Mouse (Mus musculus): ENCODE results near the gene Sh2d5. TPM values are rescaled to one million over a fixed set of nuclear protein-coding genes. Genes with fewer than 3 reads are reported as not detected.

Gene Sh2d5
- under 1 TPM in 1 of 2 experiments, not detected in 1; 0.25 TPM for total RNA-seq (2021)

DNA sequence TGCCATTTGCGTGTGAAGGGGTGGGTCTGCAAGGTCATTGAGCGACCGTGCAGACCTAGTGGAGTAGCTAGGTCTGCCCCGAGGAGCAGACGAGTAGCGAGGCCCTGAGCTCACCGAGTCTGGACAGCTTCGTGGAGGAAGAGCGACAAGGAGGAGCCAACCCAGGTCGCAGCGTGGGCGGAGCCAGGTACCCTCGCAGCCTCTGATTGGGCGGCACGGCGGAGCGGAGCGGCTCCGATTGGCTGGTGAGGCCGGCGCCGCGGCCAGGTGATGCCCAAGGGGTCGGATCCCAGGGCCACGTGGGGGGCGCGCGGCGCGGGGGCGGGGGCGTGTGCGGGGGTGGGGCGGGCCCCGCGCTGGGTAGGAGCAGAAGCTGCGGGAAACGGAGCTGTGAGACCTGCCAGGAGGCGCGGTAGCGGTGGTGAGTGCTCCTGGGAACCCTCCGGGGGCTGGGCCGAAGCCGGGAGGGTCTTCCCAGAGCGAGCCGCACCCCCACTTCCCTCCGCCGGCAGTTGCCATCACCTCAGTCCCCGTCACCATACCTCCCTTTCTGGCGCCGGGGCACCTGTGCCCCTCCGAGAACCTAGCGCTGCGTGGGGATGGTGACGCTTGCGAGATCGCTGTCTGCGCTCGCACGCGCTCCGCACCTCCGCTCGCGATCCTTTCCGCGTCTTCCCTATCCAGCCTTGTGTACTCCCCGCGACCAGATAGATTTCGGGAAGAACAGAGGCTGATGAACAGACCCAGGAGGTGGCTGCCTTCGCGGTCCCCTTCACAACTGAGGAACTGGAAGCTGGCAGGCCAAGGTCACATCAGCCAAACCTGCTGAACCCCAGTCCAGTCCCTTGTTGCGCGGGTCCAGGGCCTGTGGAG, at the start of gene Sh2d5, which contains the start of gene Kif17:
Gene Sh2d5, plus strand, starts transcription at position 316 of the 873 bp plus-strand sequence.
Gene Kif17, plus strand, starts transcription at position 348 of the 873 bp plus-strand sequence.
- DNase-seq (ENCODE audit: low spot score), result peak; percentile 19

DNA sequence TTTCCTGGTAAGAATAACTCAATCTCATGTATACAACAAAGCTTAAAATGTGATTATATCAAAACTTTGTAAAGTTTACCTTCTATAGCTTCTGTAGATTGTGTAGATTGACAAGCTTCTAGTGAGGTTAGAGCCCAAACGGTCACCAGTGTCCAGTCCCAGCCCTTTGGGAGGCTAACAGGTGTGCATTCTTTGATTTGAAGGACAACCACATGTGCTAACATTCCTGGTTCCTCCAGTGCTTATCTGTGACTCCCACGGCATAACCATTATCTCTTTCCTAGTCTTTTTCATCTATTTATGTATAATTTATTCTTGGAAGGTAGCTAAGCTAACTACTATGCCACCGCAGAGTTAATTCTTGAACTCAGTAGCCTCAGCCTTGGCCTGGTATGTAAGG, 49.4 kb upstream of the Sh2d5 start:
- intact Hi-C loops (cut with DNase I), result no loop called here
- no peak for DNase-seq (ENCODE audit: low spot score)

More for the DNA sequence above, at the start of gene Sh2d5, which contains the start of gene Kif17:
- intact Hi-C loops (cut with DNase I), result no loop called here

DNA sequence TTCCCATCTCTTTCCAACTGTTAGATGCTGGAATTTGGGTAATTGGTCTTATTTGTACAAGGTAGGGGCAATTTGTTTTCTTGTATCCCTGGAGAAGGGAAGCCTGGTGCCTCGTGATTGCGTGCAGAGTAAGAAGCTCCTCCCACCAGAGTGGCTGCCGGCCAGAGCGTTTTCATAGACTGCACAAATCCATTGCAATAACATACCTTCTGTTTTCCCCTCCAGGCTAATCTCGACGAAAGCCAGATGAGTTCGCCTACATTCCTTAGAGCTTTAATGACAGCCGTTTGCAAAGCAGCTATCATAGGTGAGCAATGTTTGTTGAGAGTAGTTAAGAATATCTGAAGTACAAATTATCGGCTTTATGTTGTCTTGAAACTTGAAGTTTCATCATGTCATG, 48.5 kb upstream of the Sh2d5 start:
- no peak for DNase-seq (ENCODE audit: low spot score)
- intact Hi-C loops (cut with DNase I), result no loop called here

DNA sequence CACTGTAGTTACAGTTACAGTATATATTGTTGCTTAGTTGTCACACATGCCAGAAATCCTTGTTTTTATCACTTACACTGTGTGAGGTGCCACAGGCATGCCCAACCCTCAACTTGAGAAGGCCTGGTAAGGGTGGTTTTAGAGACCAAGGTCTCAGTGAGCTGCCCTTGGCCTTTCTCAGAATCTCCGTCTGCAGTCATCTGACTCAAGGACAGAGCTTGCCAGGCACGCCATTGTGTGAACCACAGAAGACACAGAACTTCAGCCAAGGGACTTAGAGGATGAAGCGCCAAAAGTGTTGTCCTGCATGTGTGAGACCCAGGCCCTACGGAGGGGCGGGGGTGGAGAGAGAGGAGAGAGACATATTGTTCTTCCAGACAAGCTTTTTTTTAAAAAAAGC, 40.1 kb upstream of the Sh2d5 start:
- DNase-seq (ENCODE audit: low spot score), result no peak
- intact Hi-C loops (cut with DNase I), result no loop called here

DNA sequence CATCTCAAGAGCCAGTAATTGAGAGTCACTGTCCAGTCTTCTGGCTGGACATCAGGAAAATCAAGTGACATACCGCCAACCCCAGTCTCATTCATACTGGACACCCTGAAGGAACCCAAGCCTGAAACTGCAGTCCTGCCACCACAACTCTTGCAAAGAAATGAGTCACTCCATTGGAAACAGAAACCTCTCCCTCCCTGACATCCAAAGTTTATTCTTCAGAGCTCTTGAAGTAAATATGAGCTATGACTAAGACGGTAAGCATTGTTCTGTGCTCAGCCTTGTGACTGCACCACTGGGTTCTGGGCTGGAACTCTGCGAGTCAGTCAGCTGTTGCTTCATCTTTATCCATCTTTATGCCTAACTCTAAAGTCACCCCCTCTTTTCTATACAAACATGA, 36.3 kb upstream of the Sh2d5 start:
- intact Hi-C loops (cut with DNase I), result no loop called here

DNA sequence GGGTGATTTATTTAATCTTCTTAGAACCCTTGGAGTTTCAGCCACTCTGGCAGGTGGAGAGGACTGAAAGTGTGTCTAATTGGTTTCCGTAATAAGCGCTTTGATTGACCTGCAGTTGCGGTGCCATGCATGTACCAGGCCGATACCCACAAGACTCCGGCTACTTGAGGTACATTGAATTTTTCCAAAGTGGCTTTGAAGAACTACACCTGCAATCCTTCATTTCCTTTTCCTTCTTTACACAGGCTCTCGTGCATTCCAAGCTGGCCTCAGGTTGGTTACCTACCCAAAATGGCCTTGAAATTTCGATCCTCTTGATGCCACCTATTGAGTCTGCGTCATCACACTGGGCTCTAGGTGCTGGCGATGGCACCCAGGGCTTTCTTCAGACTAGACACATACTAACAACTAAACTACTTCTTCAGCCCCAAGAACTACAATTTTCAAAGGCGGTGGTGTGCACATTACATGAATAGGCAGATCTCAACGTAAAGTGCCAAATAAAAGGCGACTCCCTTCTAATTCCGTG, 34.5 kb upstream of the Sh2d5 start:
- no peak for DNase-seq (ENCODE audit: low spot score)
- intact Hi-C loops (cut with DNase I), result no loop called here

More for the DNA sequence above, 36.3 kb upstream of the Sh2d5 start:
- DNase-seq (ENCODE audit: low spot score), result no peak

DNA sequence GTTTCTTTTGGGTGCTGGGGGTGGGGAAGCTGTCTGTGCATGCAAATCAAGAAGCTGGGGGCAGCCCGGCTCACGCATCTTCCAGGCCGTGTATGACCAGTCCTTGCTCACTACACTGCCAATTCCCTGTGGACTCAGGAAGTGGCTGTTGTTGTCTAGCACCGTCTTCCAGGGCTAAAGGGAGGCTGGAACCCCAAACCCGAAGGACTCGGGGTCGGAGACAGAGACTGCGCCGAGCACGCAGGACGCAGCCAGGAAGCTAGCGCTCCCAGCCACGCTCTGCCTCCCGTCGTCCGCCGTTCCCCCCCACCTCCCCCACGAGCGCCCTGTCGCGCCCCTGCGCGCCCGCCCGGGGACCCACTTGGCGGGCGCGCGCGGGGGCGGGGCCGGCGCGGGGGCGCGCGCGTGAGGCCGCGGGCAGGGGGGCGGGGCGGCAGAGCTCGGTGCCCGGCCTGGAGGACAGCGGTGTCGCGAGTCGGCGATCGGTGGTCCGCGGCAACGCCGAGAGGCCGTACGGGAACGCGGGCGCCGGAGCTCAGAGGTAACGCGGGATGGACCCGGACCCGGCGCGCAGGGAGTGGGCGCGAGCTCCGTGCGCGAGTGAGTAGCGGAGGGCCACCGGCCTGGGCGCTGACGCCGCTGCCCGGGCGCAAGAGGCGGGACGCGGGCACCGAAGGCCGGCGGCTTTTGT, 33.9 kb upstream of the Sh2d5 start, which contains the start of gene Hp1bp3:
Gene Hp1bp3, plus strand, starts transcription at position 97 of the 691 bp plus-strand sequence.
- DNase-seq (ENCODE audit: low spot score), result peak; percentile 72
- intact Hi-C loops (cut with DNase I), result no loop called here

DNA sequence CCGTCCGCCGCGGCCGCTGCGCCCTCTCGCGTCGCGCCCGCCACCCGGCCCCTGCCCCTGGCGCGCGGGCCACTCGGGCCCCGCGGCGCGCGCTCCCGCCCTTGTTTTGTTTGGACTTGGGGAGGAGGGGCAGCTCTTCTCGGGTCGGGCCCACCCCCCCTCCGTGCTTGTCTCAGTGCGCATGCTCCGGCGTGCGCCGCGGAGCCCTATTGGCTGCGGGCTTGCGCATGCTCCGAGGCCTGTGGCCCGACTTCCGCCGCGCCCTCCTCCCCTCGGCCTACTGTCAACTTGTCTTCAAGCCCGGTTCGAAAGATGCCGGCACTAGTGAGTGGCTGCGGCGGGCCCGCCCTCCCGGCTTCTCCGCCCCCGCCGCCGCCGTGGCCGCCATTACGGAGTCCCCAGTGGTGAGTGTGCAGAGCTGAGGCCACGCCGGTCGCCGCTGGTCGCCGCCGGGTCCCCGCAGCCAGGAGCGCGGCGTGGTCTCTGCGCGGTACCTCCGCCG, 33.3 kb upstream of the Sh2d5 start:
- intact Hi-C loops (cut with DNase I), result no loop called here
- DNase-seq (ENCODE audit: low spot score), result peak; percentile 97

DNA sequence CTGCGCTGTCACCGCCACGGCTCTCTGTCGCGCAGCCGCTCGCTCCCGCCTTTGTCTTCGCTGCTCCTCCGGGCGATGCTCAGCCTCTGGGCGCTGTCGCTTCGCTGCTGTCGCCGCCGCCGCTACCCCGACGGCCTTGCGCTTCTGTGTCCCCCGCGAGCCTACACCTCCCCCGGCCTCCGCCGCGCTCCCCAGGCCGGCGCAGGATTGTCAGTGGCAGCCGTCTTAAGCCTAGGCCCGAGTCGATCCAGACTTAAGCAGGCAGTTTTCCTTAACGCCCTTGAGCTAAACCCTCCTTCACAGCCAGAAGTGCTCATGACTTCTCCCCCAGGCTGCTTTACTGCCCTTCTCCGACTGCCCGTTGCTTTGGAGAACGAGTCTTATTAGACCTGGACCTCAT, 32.8 kb upstream of the Sh2d5 start:
- intact Hi-C loops (cut with DNase I), result no loop called here
- DNase-seq (ENCODE audit: low spot score), result no peak

DNA sequence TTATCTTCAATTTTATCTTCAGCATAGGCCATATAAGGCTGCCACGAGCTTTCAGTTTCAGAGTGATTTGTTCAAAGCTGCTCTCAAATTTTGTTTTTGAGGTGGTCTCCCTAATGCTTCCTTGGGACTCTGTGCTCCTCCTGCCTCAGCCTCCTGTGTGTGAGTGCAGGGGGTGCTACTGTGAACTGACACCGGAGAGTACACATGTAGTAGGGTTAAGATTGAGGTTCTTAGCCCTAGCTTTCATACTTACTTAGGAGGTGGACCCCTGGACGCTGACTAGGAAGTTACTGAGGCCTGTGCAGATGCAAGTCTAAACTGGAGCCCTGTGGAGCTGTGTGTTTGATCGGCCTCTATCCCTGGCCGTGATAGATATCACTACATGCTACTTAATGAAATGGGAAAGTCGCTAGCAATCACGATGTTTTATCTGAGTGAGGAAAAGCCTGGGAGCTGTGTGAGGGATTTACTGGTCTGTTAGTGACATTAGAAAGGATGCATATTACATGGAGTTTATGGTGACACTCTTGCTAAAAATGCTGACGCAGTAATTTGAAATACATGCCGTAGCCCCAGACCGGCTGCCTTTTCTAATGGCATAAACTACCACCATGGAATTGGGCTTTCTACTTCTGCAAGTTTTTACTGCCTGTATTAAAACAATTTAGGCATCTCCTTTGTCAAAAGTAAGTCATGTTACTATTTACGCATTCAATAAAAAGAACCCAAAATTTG, 32.1 kb upstream of the Sh2d5 start:
- intact Hi-C loops (cut with DNase I), result no loop called here
- DNase-seq (ENCODE audit: low spot score), result no peak

DNA sequence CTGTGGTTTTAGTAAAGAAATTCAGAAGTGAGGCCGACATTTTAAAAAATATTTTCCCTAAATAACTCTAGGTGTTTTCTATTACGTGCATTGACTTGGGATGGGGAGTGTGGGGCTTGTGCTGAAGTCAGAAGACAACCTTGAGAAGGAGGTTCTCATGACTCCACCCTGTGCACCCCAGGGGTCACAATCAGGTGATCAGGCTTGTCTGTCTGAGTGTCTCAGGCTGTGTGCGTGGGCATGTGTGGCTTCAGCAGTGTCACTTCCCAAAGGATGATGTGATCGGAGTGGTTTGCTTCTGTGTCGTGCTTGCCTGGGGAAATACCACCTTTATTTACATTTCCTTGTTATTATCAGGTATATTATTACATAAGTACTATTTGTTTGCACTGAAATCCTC, 30.9 kb upstream of the Sh2d5 start:
- DNase-seq (ENCODE audit: low spot score), result no peak
- intact Hi-C loops (cut with DNase I), result no loop called here

DNA sequence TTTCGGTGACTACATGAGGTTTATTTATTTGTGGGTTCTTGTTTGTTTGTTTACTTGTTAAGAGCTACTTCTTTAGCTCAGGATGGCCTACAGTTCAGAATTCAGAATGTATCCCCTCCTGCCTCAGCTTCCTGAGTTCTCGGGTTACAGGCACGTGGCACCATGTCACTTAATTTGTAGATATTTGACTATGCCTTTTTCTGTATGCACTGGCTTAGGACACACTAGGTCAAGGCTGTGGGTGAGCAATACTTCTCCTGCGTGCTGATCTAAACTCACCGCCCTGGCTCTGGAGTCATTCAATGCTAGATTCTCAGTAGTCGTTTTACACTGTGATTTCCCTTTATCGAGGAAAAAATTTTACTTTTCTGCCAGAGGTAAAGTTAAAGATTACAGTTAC, 29.4 kb upstream of the Sh2d5 start:
- intact Hi-C loops (cut with DNase I), result no loop called here
- DNase-seq (ENCODE audit: low spot score), result no peak

DNA sequence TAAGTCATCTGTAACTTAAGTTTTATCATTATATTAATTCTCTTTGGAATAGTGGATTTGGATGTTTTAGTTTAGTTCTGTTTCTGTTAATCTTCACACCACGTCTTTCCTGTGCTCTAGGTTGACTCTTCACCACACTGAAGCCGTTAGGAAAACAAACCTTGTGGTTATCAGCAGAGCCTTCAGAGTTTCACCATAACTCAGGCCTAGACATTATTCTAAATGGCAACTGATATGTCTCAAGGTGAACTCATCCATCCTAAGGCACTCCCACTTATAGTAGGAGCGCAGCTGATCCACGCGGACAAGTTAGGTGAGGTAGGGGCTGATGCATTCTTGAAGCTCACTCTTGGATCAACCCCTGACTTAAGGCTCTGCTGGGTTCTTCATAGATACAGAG, 28.8 kb upstream of the Sh2d5 start:
- intact Hi-C loops (cut with DNase I), result no loop called here
- no peak for DNase-seq (ENCODE audit: low spot score)

DNA sequence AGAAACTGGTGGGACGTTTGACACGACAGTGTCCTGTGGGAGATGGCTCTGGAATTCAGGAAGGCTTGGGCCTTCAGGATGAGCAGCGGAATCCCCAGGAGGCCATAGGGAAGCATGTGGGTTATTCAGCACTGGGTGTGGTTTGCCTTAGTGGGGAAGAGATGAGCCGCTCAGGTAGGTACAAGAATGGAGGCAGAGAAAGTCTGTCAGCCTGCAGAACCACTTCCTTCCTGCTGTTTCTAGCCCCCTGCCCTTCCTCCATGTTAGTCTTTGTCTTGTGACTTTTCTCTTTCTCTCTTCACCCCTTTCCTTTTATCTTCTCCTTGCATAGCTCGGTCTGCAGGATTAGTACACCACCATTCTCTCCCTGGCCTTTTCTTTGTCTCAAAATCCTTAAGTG, 27.8 kb upstream of the Sh2d5 start:
- intact Hi-C loops (cut with DNase I), result no loop called here
- DNase-seq (ENCODE audit: low spot score), result no peak

DNA sequence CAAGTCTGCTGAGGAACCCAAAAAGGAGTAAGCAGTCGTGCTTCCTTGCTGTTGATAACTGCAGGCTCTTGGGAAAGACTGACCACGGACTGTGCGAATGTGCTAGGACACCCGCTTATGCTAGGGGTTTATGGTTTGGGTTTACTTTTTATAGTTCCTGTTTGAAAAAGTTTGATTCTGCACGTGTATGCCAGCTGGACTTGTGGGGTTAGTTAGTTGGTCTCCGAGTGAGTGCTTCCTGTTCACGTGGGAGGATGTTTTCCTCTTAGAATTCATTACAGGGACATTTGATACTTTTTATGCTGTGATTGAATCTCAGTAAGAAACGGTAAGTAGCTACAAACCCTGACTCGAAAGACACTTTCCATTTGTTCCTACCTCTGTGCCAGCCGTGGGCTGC, 26.6 kb upstream of the Sh2d5 start:
- DNase-seq (ENCODE audit: low spot score), result no peak
- intact Hi-C loops (cut with DNase I), result no loop called here

DNA sequence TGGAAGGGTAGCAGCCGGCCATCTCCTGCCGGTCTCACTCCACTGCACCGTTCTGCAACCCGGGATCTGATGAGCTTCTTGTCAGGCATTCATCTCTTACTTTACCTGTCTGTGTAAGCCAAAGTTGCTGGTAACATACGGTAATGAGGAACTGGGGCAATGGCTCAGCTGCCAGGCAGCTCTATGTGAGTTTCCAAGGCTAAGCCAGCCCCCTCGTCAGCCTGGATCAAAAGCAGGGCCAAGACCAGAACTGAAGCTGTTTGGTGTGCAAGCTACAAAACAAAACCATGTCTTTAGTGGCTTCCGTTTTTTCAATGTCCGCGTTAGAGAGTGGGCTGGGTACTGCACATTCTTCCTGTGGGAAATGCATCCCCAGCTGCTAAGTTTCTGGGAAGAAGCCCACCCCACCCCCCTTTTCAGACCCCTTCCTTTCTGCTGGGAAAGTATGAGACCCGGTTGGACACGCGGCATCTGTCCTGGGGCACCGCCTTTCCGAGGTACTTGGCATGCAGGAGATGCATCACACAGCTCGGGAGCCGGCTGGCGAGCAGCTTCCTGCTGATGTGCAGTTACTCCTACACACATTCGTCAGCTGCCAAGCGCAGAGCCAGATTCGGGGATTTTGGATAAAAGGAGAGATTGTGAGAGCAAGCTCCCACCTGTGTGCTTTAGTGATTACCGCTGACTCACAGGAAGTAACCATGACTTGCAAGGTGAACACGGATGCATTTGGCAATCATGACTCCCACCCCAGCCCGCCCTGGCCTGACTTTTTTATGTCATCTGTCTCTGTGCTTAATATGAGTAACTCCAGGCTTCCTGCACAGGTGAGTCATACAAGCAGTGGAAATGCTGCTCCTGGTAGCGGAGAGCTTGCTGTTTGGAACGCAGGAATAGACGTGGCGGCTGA, 3.2 kb upstream of the Sh2d5 start:
- intact Hi-C loops (cut with DNase I), result no loop called here
- no peak for DNase-seq (ENCODE audit: low spot score)

DNA sequence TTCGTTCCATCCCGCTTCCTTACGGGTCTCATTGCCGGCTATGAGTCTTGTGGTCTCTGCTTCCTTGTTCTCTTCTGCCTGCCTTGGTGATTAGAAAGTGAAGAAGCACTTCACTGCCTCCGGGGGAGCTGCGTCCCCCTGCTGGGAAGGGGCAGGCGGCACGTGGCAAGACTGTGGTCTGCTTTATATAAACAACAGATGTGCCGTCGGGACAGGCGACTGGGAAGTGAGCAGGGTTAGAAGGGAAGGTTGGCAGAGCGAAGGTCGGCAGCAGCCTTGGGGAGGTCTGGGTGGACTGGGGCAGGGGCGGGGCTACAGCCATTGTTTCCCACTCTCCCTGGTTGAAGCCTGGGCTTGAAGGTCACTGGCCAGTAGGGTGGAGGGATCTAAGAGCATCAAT, 1.6 kb downstream of the Sh2d5 start:
- intact Hi-C loops (cut with DNase I), result no loop called here
- DNase-seq (ENCODE audit: low spot score), result no peak

DNA sequence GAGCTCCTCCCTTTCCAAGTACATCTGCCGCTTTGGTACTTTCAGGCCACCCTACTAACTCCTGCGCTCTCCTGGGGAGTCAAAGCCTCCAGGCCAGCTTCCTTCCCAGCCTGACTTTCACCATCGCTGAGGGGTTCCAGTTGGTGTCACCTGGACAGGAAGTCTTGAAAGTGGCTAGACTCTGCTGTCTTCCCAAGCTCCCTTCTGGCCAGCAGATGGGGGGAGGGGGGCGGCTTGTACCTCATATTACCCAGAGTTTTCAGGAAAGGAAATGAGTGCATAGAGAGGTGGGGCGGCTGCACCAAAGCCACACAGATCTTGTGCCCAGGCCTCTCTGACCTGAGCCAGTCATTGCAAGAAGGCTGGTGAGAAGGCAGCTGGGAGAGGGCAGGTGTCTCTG, 2.0 kb downstream of the Sh2d5 start:
- intact Hi-C loops (cut with DNase I), result no loop called here
- DNase-seq (ENCODE audit: low spot score), result no peak

DNA sequence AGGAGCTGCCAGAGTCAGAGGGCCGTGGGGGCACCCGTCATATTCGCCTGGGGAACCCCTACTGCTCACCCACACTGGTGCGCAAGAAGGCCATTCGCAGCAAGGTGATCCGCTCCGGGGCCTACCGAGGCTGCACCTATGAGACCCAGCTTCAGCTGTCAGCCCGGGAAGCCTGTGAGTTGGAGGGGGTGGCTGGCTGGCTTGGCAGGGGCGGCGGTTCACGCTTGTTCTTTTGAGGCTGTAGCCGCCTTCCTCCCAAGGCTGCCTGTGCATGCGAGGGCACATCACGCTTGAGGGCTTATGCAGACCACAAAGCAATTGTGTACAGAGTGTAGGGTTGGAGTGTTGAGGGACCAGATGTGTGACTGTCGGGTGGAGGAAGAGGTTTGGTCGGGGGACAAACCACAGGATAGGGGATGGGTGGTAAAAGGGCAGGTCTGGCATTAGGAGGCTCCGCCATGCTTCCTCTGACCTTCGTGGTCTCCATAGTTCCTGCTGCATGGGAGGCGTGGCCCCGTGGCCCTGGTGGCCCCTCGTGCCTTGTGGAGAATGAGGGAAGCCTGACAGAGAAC, 7.0 kb downstream of the Sh2d5 start:
- DNase-seq (ENCODE audit: low spot score), result no peak
- intact Hi-C loops (cut with DNase I), result no loop called here
